In genomic region chr19:5424782-5425741, GRCm38 (mm10) we compare ENCODE assay signal across 7 mouse cellular contexts. TPM values are rescaled to one million over a fixed set of nuclear protein-coding genes. Genes with fewer than 3 reads are reported as not detected.
DNase-seq lines count a peak whose midpoint lies in the region; ATAC-seq and TF ChIP-seq lines count a peak whose summit lies in the region.

Gene Drap1, minus strand, starts transcription at chr19:5424979.
Gene AI837181, plus strand, starts transcription at chr19:5425144.

- intact Hi-C loops in left cerebral cortex, postnatal 4 days (cut with DNase I): no loop called here

- H3K9ac ChIP-seq in intestine, postnatal 0 days (ENCODE audit: low read depth, low read length): peak within 1 kb of the TSS; percentile 91
- peak within 1 kb of the TSS; percentile 95 for H3K9ac ChIP-seq in midbrain, embryonic 12.5 days (replicated peaks)

- H3K27ac ChIP-seq in intestine, postnatal 0 days (ENCODE audit: low read depth, low read length): peak within 1 kb of the TSS; percentile 77
- peak within 1 kb of the TSS; percentile 90 for H3K27ac ChIP-seq in midbrain, embryonic 12.5 days (replicated peaks)
- peak within 1 kb of the TSS; percentile 89 for H3K27ac ChIP-seq in small intestine, adult 2 months (ENCODE audit: insufficient read depth, low read depth, low read length)

- peak; percentile 86 for ATAC-seq in intestine, postnatal 0 days
- peak; percentile 92 for ATAC-seq in midbrain, embryonic 12.5 days (ENCODE audit: low FRiP score, low read depth)

- no peak for TF ChIP-seq CTCF in intestine, postnatal 0 days (IDR thresholded peaks at IDR 0.05; ENCODE audit: low read depth)
- TF ChIP-seq CTCF in small intestine, adult 2 months (IDR thresholded peaks at IDR 0.05; ENCODE audit: extremely low read depth, insufficient read length, insufficient replicate concordance, low read depth, low read length): no peak

- H3K4me3 ChIP-seq in intestine, postnatal 0 days (ENCODE audit: low read depth, low read length): peak within 1 kb of the TSS; percentile 84
- H3K4me3 ChIP-seq in midbrain, embryonic 12.5 days: peak within 1 kb of the TSS; percentile 80
- peak within 1 kb of the TSS; percentile 93 for H3K4me3 ChIP-seq in small intestine, adult 2 months (ENCODE audit: low read depth, low read length)

- H3K4me1 ChIP-seq in intestine, postnatal 0 days (replicated peaks; ENCODE audit: control insufficient read depth, insufficient read depth, low read length): peaks cover 6% of the 10 kb centered on the region; the same call in 1 of the 2 replicates
- H3K4me1 ChIP-seq in midbrain, embryonic 12.5 days: peaks cover 32% of the 10 kb centered on the region
- H3K4me1 ChIP-seq in small intestine, adult 2 months (ENCODE audit: control insufficient read depth, insufficient read depth, insufficient read length, low read length): peaks cover 17% of the 10 kb centered on the region

- H3K9me3 ChIP-seq in intestine, postnatal 0 days (ENCODE audit: control insufficient read depth): no peaks in the 10 kb centered on the region
- no peaks in the 10 kb centered on the region for H3K9me3 ChIP-seq in midbrain, embryonic 12.5 days

- WGBS in intestine, postnatal 0 days: under 1% methylated on average over 71 of the region's 87 CpGs
- WGBS in midbrain, embryonic 12.5 days: 1% methylated on average over 55 of the region's 87 CpGs
- WGBS in small intestine, adult 2 months: under 1% methylated on average over 80 of the region's 87 CpGs

- H3K36me3 ChIP-seq in intestine, postnatal 0 days (ENCODE audit: control insufficient read depth, insufficient read depth): peaks cover 35% of the 10 kb centered on the region
- peaks cover 44% of the 10 kb centered on the region for H3K36me3 ChIP-seq in midbrain, embryonic 12.5 days
- H3K36me3 ChIP-seq in small intestine, adult 2 months (ENCODE audit: control insufficient read depth, insufficient read depth, low read length): peaks cover 30% of the 10 kb centered on the region

- DNase-seq in adrenal gland, adult 8-10 months: peak; percentile 89
- DNase-seq in embryo, embryonic 9.5 days (ENCODE audit: extremely low spot score): peak; percentile 99
- no peak for DNase-seq in gonadal fat pad, adult 2 months (ENCODE audit: low read depth)
- peak; percentile 99 for DNase-seq in left cerebral cortex, postnatal 4 days

- H3K4me2 ChIP-seq in intestine, postnatal 0 days (replicated peaks; ENCODE audit: low read depth): peak within 1 kb of the TSS; percentile 81
- peak within 1 kb of the TSS; percentile 95 for H3K4me2 ChIP-seq in midbrain, embryonic 12.5 days (replicated peaks)

- H3K27me3 ChIP-seq in intestine, postnatal 0 days (replicated peaks; ENCODE audit: control insufficient read depth, insufficient read depth, low read length): no peaks in the 10 kb centered on the region
- H3K27me3 ChIP-seq in midbrain, embryonic 12.5 days: no peaks in the 10 kb centered on the region
- no peaks in the 10 kb centered on the region for H3K27me3 ChIP-seq in small intestine, adult 2 months (ENCODE audit: control insufficient read depth, insufficient read depth, low read length)

- TF ChIP-seq POLR2A in small intestine, adult 2 months (IDR thresholded peaks at IDR 0.05; ENCODE audit: low read depth, low read length): peak; percentile 51; the same call in 1 of the 2 replicates

RNA-seq across cellular contexts. Expression of gene Drap1, which starts in this region (rescaled TPM):
- 100 to 1,000 TPM; 272 to 295 (median 289) TPM for total RNA-seq in adrenal gland, adult 8-10 months (2022)
- polyA plus RNA-seq in gonadal fat pad, adult 2 months (2012; rRNA removed): 136 and 167 TPM in 2 replicates
- polyA plus RNA-seq in intestine, postnatal 0 days (2015; fragmentation: Nextera tagmentation; extraction: Ambion mirVana): 136 and 137 TPM in 2 replicates
- total RNA-seq in left cerebral cortex, postnatal 4 days (2021): 100 to 1,000 TPM; 256 to 263 TPM
- polyA plus RNA-seq in midbrain, embryonic 12.5 days (2016; fragmentation: Nextera tagmentation; extraction: Ambion mirVana): 257 and 262 TPM in 2 replicates
- polyA plus RNA-seq in small intestine, adult 2 months (2012; rRNA removed): 32.9 and 63.2 TPM in 2 replicates

RNA-seq across cellular contexts. Expression of gene AI837181, which starts in this region (rescaled TPM):
- 10 to 100 TPM; 52.2 to 59.2 (median 52.8) TPM for total RNA-seq in adrenal gland, adult 8-10 months (2022)
- 65.9 and 73.9 TPM in 2 replicates for polyA plus RNA-seq in gonadal fat pad, adult 2 months (2012; rRNA removed)
- polyA plus RNA-seq in intestine, postnatal 0 days (2015; fragmentation: Nextera tagmentation; extraction: Ambion mirVana): 33.0 and 34.2 TPM in 2 replicates
- 10 to 100 TPM; 49.9 to 51.7 TPM for total RNA-seq in left cerebral cortex, postnatal 4 days (2021)
- polyA plus RNA-seq in midbrain, embryonic 12.5 days (2016; fragmentation: Nextera tagmentation; extraction: Ambion mirVana): 52.4 and 60.3 TPM in 2 replicates
- polyA plus RNA-seq in small intestine, adult 2 months (2012; rRNA removed): 41.8 and 76.3 TPM in 2 replicates
